Mouse (Mus musculus) liver, embryonic 14.5 days (tissue): ENCODE measurements around the gene Baz1b.

Source experiments
- CTCF ChIP-seq: IDR thresholded peaks from 2 replicates; pipeline ENCODE4 v1.5.1; 2016; ENCODE audit warnings: antibody characterized with exemption, low read depth, control low read depth
- EP300 ChIP-seq: IDR thresholded peaks from 2 replicates; pipeline ENCODE4 v1.6.1; 2016; ENCODE audit warnings: antibody characterized with exemption, low read depth

DNA sequence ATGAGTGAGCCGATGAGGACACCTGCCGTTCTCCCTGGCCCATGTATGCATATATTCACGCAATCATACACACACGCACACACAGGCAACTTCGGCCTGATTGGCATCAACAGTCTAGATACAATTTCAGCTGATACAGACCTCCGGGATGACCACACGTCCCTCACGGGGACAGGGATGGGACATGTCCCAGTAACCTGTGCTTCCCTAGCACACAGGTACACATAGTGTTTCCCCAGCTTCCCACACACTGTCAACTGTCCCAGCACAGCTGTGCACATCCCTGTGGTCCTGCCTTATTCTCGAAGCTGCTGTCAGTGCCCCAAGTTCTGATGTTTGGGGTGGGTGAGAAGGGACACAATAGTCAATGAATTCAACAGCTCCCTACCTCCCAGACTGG, 60.3 kb downstream of the Baz1b start:
- TF ChIP-seq CTCF (no peak), EP300 (no peak)
